Mouse (Mus musculus) liver, adult 2 months (tissue): ENCODE measurements at regions not wholly inside any gene's neighbourhood (a gene's known extent, or its start where the extent isn't known, plus 50 kb on each side); places are given as distances from the start of the nearest gene placed in this dataset.

ENCODE experiments used
- CTCF ChIP-seq: fragments of 200-500 bp; IDR thresholded peaks from 2 replicates; pipeline ENCODE4 v1.5.1; 2011; ENCODE audit warnings: low read depth, low read length, control low read depth
- POLR2A ChIP-seq: fragments of 200-500 bp; IDR thresholded peaks from 2 replicates; pipeline ENCODE4 v1.6.1; 2011; ENCODE audit warnings: low read length, control low read depth; ENCODE audit not compliant: insufficient read depth; ENCODE audit errors: extremely low read depth

- TF ChIP-seq CTCF = no peak
- no peak for TF ChIP-seq POLR2A
These were observed 102.7 kb upstream of the Peli2 start for GRCm38 (mm10) chr14:48017971-48018370.
